Mouse (Mus musculus): ENCODE data around the gene Wnk4.
A peak's percentile ranks its signal among the peaks of the same experiment; 100 is the strongest.

The Wnk4 gene

GRCm38 (mm10) chr11:101259948-101260825, at the start of gene Wnk4:
Gene Wnk4 (plus strand): TSS chr11:101260567.
- peak; percentile 72 for DNase-seq (ENCODE audit: low spot score)

DNA sequence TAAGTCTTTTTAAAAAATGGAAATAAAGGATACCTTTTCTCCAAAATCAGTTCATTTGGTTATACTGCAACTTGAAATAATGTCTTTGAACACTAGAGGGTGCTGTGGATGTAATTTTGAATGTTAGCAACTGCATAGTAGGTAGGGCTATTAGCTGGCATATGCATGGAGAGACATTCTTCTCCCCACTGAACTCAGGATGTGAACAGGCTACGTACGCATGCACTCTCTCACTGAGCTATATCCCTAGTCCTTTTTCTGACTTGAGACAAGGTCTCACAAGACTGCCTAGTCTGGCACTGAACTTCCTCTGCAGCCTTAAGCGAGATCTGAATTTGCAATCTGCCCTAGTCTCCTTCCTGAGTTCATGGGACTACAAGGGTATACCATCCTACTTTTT, 48.4 kb upstream of the Wnk4 start:
- peak; percentile 7 for DNase-seq (ENCODE audit: low spot score)

DNA sequence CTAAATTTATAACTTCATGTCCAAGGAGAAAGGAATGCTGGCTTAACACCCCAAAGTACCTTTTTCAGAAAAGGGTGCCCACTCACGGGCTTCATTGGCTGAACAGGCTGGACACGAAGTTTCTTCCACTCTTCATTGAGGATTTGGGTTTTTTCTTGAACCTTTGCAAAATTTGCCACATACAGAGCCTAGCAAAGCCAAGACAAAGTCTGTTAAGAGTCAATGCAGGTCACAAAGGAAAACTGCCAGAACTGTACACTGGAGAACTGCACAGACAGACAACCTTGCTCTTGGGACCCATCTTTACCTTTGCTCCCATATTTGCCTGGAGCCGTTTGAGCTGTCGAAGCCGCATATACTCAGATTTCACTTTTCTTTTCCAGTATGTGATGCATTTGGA, 43.4 kb upstream of the Wnk4 start:
- no peak for DNase-seq (ENCODE audit: low spot score)

DNA sequence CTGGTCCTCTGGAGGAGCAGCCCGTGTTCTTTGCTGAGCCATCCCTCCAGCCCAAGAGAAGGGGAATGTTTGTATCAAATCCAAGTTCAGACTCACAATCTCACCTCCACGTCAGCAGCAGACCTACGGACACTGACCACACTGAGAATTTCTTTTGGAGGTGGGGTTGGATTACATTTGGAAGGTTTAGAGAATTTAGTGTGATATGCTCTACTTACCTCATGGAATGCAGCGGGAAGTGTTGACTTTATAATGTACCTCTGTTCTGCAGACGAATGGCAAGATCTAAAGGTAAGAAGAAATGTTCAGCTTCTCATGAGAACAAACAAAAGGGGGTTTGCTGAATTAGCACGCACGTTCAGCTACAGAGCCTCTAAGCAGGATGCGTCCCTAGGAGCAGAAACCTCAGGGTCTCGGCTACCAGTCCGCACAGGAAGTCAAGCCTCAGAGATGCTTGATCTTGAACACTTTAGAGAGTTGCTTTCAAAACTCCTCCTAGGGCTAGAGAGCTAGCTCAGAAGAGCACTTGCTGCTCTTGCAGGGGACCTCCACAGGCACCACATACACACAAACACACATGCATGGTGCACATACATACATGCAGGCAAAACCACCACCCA, 41.8 kb upstream of the Wnk4 start:
- no peak for DNase-seq (ENCODE audit: low spot score)

GRCm38 (mm10) chr11:101220853-101221252, 39.5 kb upstream of the Wnk4 start:
- no peak for DNase-seq (ENCODE audit: low spot score)

DNA sequence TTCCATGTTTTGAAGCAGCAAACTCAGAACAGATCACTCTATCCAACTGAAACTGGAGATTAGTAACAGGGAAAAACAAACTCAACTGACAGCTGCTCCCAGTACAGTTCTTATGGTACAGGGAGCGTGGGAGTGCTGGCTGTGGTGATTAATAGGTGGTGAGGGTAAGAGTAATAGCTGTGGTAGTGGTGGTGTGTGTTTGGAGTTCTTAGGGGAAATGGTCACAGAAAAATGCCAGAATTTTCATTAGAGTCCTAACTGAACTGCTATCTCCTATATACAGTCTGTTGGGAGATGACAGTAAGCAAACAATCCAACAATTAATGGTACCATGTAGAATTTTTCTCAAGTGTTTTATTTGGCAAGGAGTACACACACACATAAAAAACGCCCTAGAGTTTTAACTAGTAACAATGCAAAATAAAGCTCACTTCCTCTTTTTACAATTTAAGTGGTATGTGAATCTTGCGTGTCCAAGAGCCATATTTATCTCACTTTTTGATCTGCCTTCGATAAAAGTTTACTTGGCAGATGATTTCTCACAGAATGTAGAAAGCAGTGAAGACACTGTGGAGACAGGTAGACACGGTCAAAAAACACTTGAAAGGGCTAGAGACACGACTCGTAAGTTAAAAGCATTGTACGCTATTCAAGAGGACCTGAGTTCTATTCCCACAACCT, 38.9 kb upstream of the Wnk4 start:
- DNase-seq (ENCODE audit: low spot score) = no peak

GRCm38 (mm10) chr11:101224337-101224736, 36.0 kb upstream of the Wnk4 start:
- DNase-seq (ENCODE audit: low spot score) = no peak

DNA sequence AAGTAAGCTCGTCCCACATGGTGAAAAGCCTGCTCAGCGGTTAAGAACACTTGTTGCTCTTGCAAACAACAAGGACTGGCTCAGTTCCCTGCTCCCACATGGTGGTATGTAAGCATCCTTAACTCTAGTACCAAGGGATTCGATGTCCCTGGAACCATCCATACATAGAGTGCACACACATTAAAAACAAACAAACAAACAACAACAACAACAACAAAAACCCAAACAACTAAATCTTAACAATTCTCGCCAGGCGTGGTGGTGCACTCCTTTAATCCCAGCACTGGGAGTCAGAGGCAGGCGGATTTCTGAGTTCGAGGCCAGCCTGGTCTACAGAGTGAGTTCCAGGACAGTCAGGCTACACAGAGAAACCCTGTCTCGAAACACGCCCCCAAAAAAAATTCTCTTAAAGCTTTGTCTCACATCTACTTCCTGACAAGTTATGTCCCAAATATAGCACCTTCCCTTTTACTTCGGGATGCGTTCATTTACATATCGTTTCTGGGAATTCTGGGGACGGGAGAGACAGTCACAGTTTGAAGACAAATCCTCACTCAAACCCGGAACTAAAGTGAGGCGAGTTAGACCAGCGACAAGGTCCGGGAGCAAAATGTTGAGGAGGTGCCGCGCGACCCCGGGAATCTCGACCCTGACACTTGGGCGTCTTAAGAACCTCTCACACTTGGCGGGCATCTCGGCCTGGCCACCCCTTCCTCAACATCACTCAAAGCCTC, 34.9 kb upstream of the Wnk4 start:
- DNase-seq (ENCODE audit: low spot score) = no peak

DNA sequence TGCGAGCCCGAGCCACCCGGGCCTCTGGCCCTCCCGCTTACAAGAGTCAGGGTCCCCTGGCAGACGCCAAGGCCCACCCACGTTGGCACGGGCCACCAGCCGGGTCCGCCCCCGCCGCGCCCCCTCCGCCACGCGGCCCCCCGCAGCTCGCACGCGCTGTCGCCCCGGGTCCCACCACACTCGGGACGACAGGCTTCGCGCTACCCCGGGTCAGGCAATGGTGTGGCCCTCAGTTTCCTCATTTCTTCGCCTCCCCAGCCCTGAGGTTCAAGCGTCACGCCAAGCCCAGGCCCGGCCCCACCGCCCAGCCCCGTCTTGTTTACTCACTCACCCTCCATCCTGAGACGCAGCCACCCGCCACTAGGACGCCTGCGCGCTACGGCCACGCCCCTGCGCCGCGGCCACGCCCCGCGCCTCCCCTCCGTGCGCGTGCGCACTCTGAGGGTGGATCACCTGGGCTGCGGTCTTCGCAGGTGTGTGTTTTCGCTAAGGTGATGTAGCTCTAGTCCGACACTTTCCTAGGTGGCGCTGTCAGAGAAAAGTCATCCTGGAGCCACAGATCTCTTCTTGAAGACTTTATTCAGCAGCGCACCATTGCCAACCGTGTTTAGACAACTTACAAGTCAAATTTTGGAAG, 34.2 kb upstream of the Wnk4 start, which contains the start of gene Ezh1:
Ezh1 (minus strand) TSS at position 399 of the 637 bp plus-strand sequence.
- DNase-seq (ENCODE audit: low spot score) = peak; percentile 91

GRCm38 (mm10) chr11:101229361-101229900, 30.9 kb upstream of the Wnk4 start:
- no peak for DNase-seq (ENCODE audit: low spot score)

DNA sequence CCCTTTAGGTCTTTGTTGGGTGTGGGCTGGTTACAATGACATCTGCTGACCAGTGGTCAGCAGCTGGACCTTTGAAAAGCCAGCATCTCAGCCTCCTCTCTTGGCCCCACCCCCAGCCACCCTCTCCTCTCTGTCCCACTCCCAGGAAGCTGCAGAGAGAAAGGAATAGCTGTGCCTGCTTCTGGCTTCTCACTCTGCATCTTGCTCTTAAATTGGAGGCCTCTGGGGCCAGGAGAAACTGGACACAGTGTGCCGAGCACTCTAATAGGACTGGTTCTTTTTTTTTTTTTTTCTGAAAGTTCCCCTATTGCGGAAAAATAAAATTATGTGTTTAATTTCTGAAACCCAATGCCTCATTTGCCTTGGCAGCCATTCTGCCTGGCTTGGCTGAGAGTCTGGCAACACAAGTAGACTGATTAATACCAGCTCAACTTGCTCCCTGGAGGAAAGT, 30.3 kb upstream of the Wnk4 start:
- no peak for DNase-seq (ENCODE audit: low spot score)

GRCm38 (mm10) chr11:101230526-101230925, 29.8 kb upstream of the Wnk4 start:
- no peak for DNase-seq (ENCODE audit: low spot score)

DNA sequence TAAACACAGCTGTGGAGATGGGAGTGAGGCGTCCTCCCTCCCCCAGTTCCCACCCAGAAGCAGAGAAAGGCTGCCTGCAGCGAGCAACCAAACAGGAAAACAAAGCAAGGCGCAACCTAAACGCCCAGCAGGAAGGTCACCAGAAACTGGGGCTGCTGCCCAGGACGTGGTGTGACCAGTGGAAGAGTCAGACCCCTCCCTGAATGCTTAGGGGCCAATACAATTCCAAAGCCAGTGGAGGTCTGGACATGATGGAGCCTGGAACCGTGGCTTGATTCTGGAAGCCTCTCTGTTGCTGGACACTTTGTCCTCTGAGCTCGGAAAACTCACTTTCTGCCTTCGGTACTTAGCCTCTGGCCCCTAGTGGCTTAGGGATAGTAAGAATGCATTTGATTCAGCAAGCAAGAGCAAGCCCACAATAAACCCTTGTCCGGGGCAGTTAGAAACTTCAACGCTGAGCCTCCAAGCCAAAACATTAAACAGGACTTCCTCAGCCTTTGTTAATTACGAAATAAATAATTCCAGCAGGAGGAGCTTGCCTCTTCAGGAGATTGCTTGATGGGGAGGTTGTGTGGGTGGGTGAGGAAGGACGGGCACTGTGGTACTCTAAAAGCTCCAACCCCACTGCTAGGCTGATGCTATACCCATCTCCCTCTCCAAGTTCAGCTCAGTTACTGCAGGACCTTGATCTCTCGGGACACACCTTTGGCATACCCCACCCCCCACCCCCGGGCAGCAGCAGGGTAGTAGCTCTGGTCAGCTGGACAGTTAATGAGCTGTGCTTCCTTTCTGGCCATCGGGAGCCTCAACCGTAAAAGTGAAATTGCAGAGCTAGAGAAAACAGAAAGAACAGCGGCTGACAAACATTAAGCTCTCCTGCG, 29.1 kb upstream of the Wnk4 start:
- no peak for DNase-seq (ENCODE audit: low spot score)

- no peak for DNase-seq (ENCODE audit: low spot score)
These were observed 28.1 kb upstream of the Wnk4 start for GRCm38 (mm10) chr11:101232010-101232839.

DNA sequence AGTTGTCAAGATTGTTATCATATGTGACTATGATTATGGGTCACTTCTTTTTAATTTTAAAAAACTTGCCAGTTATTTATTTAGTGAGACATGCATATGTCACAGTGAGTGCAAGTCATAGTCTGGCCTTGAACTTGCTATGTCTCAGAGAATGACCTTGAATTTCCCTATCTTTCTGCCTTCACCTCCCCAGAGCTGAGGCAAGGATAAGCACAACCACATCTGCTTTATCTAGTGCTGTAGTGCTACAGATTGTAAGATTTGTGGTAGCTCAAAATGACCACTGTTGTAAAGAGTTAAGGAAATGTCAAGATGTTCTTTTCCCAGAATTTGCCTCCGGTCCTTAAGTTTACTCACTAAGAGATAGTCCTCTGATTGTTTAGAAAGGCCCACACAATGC, 27.1 kb upstream of the Wnk4 start:
- DNase-seq (ENCODE audit: low spot score) = no peak

DNA sequence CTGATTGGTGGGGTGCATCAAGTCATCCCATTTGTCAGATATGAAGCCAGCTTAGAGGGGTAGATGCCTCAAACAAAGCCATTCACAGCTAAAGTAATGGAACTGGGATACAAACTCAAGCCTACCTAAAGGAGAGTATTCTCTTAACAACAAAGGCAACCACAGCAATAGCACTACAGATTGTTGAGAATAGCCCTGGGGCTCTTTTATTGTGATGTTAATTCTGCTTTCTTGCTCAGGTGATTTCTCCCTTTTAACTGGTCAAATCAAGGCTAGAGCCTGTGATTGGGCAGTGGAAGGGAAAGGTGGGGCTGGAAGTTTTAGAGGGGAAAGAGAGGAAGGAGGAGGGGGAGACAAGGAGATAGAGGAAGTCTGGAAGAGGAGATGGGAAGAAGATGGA, 26.2 kb upstream of the Wnk4 start:
- DNase-seq (ENCODE audit: low spot score) = no peak

DNA sequence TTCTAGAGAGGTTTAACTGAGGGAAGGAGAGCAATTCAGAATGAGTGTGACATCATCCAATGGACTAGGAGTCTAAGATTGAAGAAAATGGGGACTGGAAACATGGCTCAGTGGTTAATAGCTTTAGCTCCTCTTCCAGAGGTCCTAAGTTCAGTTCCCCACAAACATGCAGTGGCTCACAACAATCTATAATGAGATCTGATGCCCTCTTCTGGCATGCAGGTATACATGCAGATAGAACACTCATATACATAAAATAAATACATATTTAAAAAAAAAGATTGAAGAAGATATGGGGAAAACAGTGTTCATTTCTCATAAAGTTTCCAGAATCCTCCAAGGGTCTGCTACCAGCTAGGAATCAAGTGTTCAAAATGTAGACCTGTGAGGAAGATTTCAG, 24.9 kb upstream of the Wnk4 start:
- no peak for DNase-seq (ENCODE audit: low spot score)

- no peak for DNase-seq (ENCODE audit: low spot score)
These were observed 23.6 kb upstream of the Wnk4 start for GRCm38 (mm10) chr11:101236782-101237181.

- no peak for DNase-seq (ENCODE audit: low spot score)
These were observed 22.2 kb upstream of the Wnk4 start for GRCm38 (mm10) chr11:101238071-101238647.

All from spleen, adult 12 weeks (tissue).